Mouse (Mus musculus): Measurements from ENCODE around the gene Shb. TPM values are rescaled to one million over a fixed set of nuclear protein-coding genes. Genes with fewer than 3 reads are reported as not detected.

Shb gene
- polyA plus RNA-seq, 1 experiment from 2014 or later, result 10.3 TPM

DNA sequence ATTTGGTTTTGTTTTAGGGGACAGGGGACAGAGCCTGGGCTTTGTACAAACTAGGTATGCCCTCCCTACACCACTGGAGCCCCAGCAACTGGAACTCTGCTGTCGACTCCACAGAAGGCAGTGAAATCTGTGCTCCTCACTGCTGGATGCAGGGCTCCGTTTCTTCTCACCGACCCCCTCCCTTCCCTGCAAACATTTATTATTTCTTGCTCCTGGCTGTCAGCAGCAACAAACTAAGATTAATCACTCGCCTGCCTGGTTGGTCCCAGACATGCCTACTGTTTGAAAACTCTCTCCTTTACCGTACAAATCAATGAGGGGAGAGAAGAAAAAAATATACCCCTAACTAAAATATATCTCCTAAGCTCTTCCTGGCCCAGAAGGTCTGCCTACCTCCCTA is 93.0 kb downstream of the Shb start:
- no peak overlapping the region for H3K4me2 ChIP-seq (replicated peaks)
- no peak overlapping the region for H3K4me3 ChIP-seq
- no peak overlapping the region for H3K27ac ChIP-seq
- no peak for ATAC-seq (ENCODE audit: low FRiP score, low read depth)
- WGBS, result 40% methylated on average over 5 of the region's 5 CpGs
- peaks cover 58% of the 10 kb centered on the region for H3K4me1 ChIP-seq
- no peaks in the 10 kb centered on the region for H3K9me3 ChIP-seq
- H3K36me3 ChIP-seq, result peaks cover 3% of the 10 kb centered on the region; the same call in 1 of the 2 replicates
- H3K9ac ChIP-seq, result no peak overlapping the region
- H3K27me3 ChIP-seq (replicated peaks), result no peaks in the 10 kb centered on the region

DNA sequence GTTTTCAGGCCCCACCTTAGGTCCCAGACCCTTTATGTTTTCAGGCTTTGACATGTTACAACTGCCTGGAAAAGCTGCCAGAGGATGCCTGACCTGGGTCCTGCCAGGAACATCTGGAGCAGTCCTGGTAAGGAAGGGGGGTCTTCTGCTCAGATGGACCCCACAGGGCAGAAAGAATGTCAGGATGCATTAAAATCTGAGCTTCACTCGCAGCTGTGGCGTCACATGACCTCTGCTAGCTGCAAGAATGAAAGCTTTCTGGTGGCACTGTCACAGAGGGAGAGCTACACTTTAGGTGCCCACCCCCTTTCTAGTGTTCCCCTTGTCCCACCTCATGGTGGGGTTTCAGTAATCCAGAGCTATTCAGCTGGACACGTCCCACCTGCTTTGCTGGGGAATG is 95.3 kb downstream of the Shb start:
- no peak overlapping the region; the same call in 1 of the 2 replicates for H3K27ac ChIP-seq
- ATAC-seq (ENCODE audit: low FRiP score, low read depth), result no peak
- H3K9ac ChIP-seq, result no peak overlapping the region

DNA sequence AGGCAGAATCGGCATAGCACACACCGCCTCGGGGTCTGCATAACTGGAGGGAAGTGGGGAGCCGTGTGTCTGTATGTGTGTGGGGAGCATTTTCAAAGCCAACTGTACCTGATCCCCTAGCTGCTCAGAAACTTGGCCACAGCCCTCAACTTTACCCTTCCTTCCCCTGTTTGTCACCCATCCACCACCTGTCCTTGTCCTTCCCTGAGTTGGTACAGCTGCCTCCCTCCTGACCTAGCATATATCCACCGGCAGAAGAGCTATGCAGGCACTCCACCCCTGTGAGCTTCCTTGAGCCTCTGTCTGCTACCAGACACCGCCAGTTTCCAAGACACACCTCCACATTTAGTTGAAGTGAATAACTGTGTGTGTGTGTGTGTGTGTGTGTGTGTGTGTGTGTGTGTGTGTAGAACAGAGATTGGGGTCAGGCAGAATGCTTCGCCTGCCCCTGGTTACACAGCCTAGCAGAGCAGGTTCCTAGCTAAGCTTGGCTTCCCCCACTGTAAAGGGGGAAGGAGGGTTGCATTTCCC is 95.8 kb downstream of the Shb start:
- WGBS, result 73% methylated on average over 7 of the region's 7 CpGs
- H3K4me1 ChIP-seq, result peaks cover 52% of the 10 kb centered on the region
- no peak overlapping the region for H3K9ac ChIP-seq

More for the DNA sequence above, 95.3 kb downstream of the Shb start:
- Histone ChIP-seq H3K9me3 (no peaks in the 10 kb centered on the region), H3K4me3 (no peak overlapping the region), H3K36me3 (no peaks in the 10 kb centered on the region), H3K4me1 (peaks cover 52% of the 10 kb centered on the region), H3K27me3 (replicated peaks) (no peaks in the 10 kb centered on the region; the same call in 1 of the 2 replicates), H3K4me2 (replicated peaks) (no peak overlapping the region)
- 44% methylated on average over 3 of the region's 3 CpGs for WGBS

DNA sequence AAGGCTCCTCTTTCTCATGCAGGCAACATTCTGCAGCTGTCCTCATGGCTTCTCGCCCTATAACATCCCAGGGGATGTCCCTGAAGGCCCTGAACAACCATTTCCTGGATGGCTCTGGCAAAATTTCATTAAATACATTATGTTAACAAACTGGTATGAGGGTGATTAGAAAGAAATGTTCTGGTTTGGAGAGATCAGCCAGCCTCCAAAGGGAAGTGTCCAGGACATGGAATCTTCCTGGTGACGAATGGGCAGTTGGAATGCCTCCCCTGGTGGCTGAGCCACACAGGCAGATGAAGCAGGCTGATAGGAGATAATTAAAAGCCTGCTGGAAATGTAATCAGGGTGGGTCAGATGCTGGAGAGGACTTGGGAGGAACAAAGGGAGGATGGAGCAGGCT is 96.4 kb downstream of the Shb start:
- 49% methylated on average over 2 of the region's 2 CpGs for WGBS
- Histone ChIP-seq H3K4me3 (no peak overlapping the region), H3K27ac (0 out of 2 replicates have a peak overlapping the region, but pooled peaks have one; percentile 12), H3K27me3 (replicated peaks) (no peaks in the 10 kb centered on the region; the same call in 1 of the 2 replicates), H3K4me1 (peaks cover 52% of the 10 kb centered on the region), H3K9me3 (no peaks in the 10 kb centered on the region), H3K4me2 (replicated peaks) (no peak overlapping the region), H3K36me3 (no peaks in the 10 kb centered on the region), H3K9ac (no peak overlapping the region)
- no peak for ATAC-seq (ENCODE audit: low FRiP score, low read depth)

More for the DNA sequence above, 95.8 kb downstream of the Shb start:
- H3K9me3 ChIP-seq, result no peaks in the 10 kb centered on the region
- no peaks in the 10 kb centered on the region for H3K36me3 ChIP-seq
- H3K27me3 ChIP-seq (replicated peaks), result no peaks in the 10 kb centered on the region; the same call in 1 of the 2 replicates
- no peak for ATAC-seq (ENCODE audit: low FRiP score, low read depth)
- no peak overlapping the region for H3K27ac ChIP-seq
- H3K4me2 ChIP-seq (replicated peaks), result no peak overlapping the region
- no peak overlapping the region for H3K4me3 ChIP-seq

DNA sequence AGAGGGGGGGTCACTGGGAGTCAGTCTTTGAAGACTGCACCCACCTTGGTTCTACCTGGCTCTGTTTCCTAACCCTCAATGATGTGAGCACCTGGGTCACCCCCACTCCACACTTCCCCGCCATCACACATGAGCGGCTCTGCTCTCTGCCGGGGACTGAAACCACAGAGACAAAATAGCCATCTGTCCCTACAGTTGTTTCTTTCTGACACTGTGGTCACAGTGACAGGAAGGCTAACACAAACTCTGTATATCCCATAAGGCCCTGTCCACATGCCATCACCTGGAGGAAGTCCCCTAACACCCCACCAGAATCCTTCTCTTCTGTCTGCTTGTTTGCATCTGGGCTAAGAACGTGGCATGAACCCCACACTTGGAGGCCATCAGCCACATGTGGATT is 97.6 kb downstream of the Shb start:
- 80% methylated on average over 4 of the region's 4 CpGs for WGBS
- H3K4me1 ChIP-seq, result peaks cover 46% of the 10 kb centered on the region
- no peak overlapping the region for H3K9ac ChIP-seq
- ATAC-seq (ENCODE audit: low FRiP score, low read depth), result no peak
- H3K4me3 ChIP-seq, result no peak overlapping the region
- H3K9me3 ChIP-seq, result no peaks in the 10 kb centered on the region
- H3K27ac ChIP-seq, result no peak overlapping the region
- no peaks in the 10 kb centered on the region; the same call in 1 of the 2 replicates for H3K27me3 ChIP-seq (replicated peaks)
- H3K4me2 ChIP-seq (replicated peaks), result no peak overlapping the region
- no peaks in the 10 kb centered on the region for H3K36me3 ChIP-seq

DNA sequence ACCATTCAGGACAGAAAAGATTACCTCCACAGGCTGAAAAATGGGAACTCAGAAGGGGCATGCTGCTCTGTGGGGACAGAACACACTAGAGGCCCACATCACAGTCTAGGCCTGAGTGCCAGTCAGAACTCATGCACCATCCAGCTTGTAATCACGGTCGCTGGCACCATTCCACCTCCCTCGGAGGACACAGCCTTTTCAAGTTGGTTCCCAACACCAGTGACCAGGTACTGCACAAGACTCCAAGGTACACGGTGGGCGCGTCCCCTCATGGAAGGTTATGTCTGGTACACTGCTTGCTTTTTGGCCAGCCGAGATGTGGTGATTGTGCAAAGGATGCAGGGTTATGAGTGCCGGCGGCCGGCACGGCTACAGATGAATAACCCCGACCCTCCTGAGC is 98.2 kb downstream of the Shb start:
- no peak overlapping the region for H3K9ac ChIP-seq
- H3K4me2 ChIP-seq (replicated peaks), result no peak overlapping the region
- H3K27ac ChIP-seq, result no peak overlapping the region
- H3K36me3 ChIP-seq, result no peaks in the 10 kb centered on the region
- H3K4me3 ChIP-seq, result no peak overlapping the region
- 94% methylated on average over 12 of the region's 12 CpGs for WGBS
- no peak for ATAC-seq (ENCODE audit: low FRiP score, low read depth)
- H3K9me3 ChIP-seq, result no peaks in the 10 kb centered on the region
- no peaks in the 10 kb centered on the region; the same call in 1 of the 2 replicates for H3K27me3 ChIP-seq (replicated peaks)
- H3K4me1 ChIP-seq, result peaks cover 46% of the 10 kb centered on the region

DNA sequence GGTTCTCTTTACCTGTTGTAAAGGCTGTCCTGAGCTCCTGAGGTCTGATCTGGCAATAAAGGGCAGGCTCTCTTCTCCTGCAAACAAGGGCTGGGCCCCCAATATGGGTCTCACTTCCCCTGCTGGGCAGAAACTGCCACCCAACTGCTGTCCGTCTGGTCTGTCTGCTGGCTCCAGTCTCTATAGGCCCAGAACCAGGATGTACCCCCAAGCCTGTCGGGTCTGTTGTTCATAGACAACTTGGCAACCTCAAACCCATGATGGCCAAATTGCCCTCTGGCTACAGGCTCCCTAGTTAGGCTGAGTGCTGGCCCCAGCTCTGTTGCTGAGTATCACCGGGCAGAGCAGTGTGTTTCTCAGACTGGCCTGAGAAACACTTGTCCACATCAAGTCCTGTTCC is 100.5 kb downstream of the Shb start:
- Histone ChIP-seq H3K27me3 (replicated peaks) (no peaks in the 10 kb centered on the region; the same call in 1 of the 2 replicates), H3K36me3 (no peaks in the 10 kb centered on the region), H3K9ac (no peak overlapping the region), H3K27ac (no peak overlapping the region), H3K4me3 (no peak overlapping the region), H3K4me2 (replicated peaks) (no peak overlapping the region), H3K9me3 (no peaks in the 10 kb centered on the region), H3K4me1 (peaks cover 41% of the 10 kb centered on the region)
- no peak for ATAC-seq (ENCODE audit: low FRiP score, low read depth)
- 83% methylated on average over 3 of the region's 3 CpGs for WGBS

DNA sequence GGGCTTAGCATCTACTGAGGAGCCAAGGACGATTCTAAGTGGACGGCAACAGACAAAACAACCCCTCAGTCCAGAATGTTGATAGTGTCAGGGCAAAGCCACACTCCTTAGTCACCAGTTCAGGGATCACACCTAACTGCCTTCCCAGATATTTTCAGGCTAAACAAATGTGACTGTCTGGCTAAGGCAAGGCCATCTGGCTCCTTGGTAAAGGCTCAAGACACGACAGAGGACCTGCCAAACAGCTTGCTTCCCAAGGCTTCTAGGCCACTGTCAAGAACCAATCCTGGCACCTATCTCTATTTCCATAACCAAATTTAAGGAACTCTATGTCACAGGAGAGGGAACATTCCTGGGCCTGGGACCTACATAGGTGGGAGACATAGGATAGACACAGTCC is 101.0 kb downstream of the Shb start:
- Histone ChIP-seq H3K27ac (no peak overlapping the region), H3K9ac (no peak overlapping the region), H3K4me3 (no peak overlapping the region), H3K27me3 (replicated peaks) (no peaks in the 10 kb centered on the region; the same call in 1 of the 2 replicates), H3K9me3 (no peaks in the 10 kb centered on the region), H3K4me2 (replicated peaks) (no peak overlapping the region), H3K4me1 (peaks cover 38% of the 10 kb centered on the region), H3K36me3 (no peaks in the 10 kb centered on the region)
- 85% methylated on average over 3 of the region's 3 CpGs for WGBS
- ATAC-seq (ENCODE audit: low FRiP score, low read depth), result no peak

DNA sequence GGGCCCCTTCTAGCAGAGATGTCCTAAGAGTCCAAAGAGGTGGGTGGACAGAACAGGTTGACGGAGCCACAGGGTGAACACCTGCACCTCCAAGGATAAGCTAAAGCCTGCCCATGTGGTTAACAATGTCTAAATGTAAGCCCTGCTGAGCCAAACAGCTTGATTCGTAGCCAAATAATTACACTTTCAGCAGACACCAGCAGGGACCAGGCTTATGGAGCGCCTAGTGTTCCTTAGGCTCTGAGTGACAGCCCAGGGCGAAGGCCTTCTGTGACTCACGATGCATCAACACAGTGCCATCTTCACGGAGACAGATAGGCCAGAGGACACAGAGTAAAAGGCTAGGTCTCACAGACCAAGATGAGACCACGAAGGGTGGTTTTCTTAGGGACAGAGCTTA is 102.8 kb downstream of the Shb start:
- no peaks in the 10 kb centered on the region for H3K9me3 ChIP-seq
- H3K4me1 ChIP-seq, result peaks cover 24% of the 10 kb centered on the region; the same call in 1 of the 2 replicates
- no peaks in the 10 kb centered on the region; the same call in 1 of the 2 replicates for H3K27me3 ChIP-seq (replicated peaks)
- 78% methylated on average over 7 of the region's 7 CpGs for WGBS
- H3K36me3 ChIP-seq, result no peaks in the 10 kb centered on the region
- H3K27ac ChIP-seq, result no peak overlapping the region
- H3K9ac ChIP-seq, result no peak overlapping the region
- H3K4me3 ChIP-seq, result no peak overlapping the region
- no peak overlapping the region for H3K4me2 ChIP-seq (replicated peaks)
- ATAC-seq (ENCODE audit: low FRiP score, low read depth), result no peak

DNA sequence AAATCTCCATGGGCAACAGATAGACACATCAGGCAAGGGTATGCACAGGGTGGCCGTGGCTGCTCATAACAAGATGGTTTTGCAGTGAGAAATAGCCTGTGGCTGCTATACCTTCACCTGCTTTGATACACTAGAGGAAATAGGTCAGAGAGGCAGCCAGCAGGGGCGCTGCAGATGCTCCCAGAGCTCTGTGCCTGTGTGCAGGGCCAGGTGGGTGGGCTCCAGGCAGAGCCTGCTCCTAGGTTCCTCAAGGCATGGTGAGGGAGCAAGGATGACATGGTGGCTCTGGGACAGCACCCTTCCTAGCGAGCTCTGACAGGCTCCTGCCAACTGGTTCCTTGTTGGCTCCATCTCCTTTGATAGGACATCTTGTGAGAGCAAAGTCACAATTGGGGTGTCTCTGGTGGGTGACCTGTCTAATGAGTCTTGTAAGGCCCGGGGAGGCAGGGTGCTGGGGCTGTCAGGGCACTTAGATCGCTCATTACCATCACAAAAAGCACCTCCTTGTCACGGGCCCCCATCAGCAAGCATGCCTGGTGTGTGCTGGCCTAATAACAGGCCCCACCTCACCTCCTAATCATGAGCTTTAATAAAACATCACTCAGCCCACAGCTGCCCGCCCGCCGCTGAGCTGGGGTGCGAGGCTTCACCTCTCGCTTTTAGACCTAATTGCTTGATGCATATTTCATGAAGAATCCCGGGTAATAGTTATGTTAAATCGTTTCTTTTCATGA is 105.4 kb downstream of the Shb start:
- H3K9ac ChIP-seq, result no peak overlapping the region
- H3K27me3 ChIP-seq (replicated peaks), result no peaks in the 10 kb centered on the region
- no peak overlapping the region for H3K27ac ChIP-seq
- peaks cover 27% of the 10 kb centered on the region for H3K4me1 ChIP-seq
- WGBS, result 50% methylated on average over 13 of the region's 13 CpGs
- no peaks in the 10 kb centered on the region for H3K9me3 ChIP-seq
- H3K4me3 ChIP-seq, result no peak overlapping the region
- H3K36me3 ChIP-seq, result no peaks in the 10 kb centered on the region
- no peak overlapping the region for H3K4me2 ChIP-seq (replicated peaks)
- peak; percentile 41 for ATAC-seq (ENCODE audit: low FRiP score, low read depth)

DNA sequence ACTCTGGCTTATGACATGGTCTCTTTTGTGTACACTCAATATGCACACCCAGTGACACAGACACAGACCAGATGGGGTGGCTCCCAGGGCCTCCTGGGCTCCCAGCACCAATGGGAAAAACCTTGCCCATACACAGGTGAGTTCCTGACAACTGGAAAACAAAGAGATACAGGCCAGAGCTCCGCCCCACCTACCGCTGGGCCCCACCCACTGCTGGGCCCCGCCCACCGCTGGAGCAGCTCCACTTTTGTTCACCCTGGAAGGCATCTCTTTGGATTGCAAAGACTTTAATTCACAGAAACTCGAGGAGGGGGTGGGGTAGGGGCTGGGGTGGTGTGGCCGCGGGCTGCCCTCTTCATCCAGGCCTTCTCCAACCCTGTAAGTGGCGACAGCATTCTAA is 108.9 kb downstream of the Shb start:
- no peak overlapping the region for H3K4me2 ChIP-seq (replicated peaks)
- H3K9me3 ChIP-seq, result no peaks in the 10 kb centered on the region
- no peaks in the 10 kb centered on the region for H3K36me3 ChIP-seq
- H3K9ac ChIP-seq, result no peak overlapping the region
- ATAC-seq (ENCODE audit: low FRiP score, low read depth), result no peak
- no peak overlapping the region for H3K4me3 ChIP-seq
- WGBS, result 20% methylated on average over 8 of the region's 8 CpGs
- H3K27ac ChIP-seq, result no peak overlapping the region
- no peaks in the 10 kb centered on the region for H3K27me3 ChIP-seq (replicated peaks)
- H3K4me1 ChIP-seq, result peaks cover 24% of the 10 kb centered on the region

DNA sequence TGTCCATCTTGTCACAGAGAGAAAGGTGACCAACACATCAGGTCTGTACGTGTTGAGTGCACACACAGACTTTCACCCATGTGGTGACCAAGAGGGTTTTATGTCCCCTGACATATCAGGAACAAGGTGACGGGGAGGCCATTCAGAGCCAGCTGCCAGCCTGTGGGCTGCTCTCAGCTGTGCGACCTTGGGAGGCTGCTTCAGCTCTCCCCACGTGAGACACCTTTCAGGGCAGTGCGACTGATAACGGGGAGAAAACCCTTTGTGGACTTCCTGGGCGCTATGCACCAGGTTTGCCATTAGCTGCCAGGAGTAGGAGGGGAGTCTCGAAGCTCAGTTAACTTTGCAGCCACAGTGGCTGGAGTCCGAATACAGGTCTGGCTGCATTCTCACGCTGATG is 109.6 kb downstream of the Shb start:
- Histone ChIP-seq H3K36me3 (no peaks in the 10 kb centered on the region), H3K27ac (no peak overlapping the region), H3K9me3 (no peaks in the 10 kb centered on the region), H3K4me2 (replicated peaks) (no peak overlapping the region), H3K27me3 (replicated peaks) (no peaks in the 10 kb centered on the region), H3K4me3 (no peak overlapping the region), H3K9ac (no peak overlapping the region), H3K4me1 (peaks cover 22% of the 10 kb centered on the region)
- ATAC-seq (ENCODE audit: low FRiP score, low read depth), result no peak
- 91% methylated on average over 10 of the region's 10 CpGs for WGBS
